Mouse (Mus musculus) cerebellum, adult 2 months (tissue): ENCODE results near the gene Anapc1.

Experiments
- CTCF ChIP-seq: fragments of 200-500 bp; IDR thresholded peaks from 2 replicates; pipeline ENCODE4 v1.5.1; 2011; ENCODE audit warnings: low read depth, mild to moderate bottlenecking, control low read depth, low read length, moderate library complexity, borderline replicate concordance; ENCODE audit not compliant: insufficient read depth
- POLR2A ChIP-seq: fragments of 200-500 bp; IDR thresholded peaks from 2 replicates; pipeline ENCODE4 v1.6.1; 2011; ENCODE audit warnings: low read length, control low read depth, borderline replicate concordance; ENCODE audit not compliant: insufficient read depth

DNA sequence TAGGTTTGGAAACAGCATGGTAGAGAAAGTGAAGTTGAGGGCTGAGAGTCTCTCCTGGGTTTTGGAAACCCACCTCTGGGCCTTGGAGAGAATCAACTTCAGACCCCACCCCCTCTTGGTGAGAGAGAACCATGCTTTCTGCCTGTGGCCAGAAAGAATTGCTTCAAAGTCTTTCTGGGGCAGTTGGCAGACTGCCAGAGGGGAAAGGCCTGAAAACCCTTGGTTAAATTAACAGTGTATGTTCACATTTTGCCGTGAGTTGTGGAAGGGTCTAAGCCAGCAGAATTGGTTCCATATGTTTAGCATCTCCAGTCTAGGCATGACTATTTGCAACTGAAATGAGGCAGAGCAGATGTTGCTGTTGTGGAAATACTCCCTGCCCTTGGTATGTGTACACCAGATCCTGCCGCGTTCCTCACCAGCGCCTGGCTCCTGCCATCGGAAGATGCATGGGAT is 26.4 kb upstream of the Anapc1 start:
- TF ChIP-seq POLR2A (no peak), CTCF (no peak)
